Mouse (Mus musculus): ENCODE measurements around the gene Pfkfb2.
"Not testable (repeated sequence)": the region's sequence is repeated elsewhere in the genome, so short reads cannot be mapped to it uniquely, and the experiment has no call there.

Gene Pfkfb2

GRCm38 (mm10) chr1:130683905-130684304 is 45.1 kb downstream of the Pfkfb2 start:
- DNase-seq = no peak

GRCm38 (mm10) chr1:130681656-130682413 is 47.2 kb downstream of the Pfkfb2 start:
- no peak for DNase-seq

GRCm38 (mm10) chr1:130681075-130681474 is 48.0 kb downstream of the Pfkfb2 start:
- no peak for DNase-seq

GRCm38 (mm10) chr1:130678551-130678950 is 50.5 kb downstream of the Pfkfb2 start:
- DNase-seq = no peak

- DNase-seq = not testable (repeated sequence)
Measured at GRCm38 (mm10) chr1:130663576-130663975, 65.5 kb downstream of the Pfkfb2 start.

- DNase-seq = no peak
Measured at GRCm38 (mm10) chr1:130661454-130661853, 67.6 kb downstream of the Pfkfb2 start, which contains the start of gene C4bp. C4bp (minus strand) TSS chr1:130661632.

GRCm38 (mm10) chr1:130659641-130660040 is 69.4 kb downstream of the Pfkfb2 start:
- not testable (repeated sequence) for DNase-seq

- DNase-seq = no peak
Measured at GRCm38 (mm10) chr1:130644103-130644502, 85.0 kb downstream of the Pfkfb2 start.

GRCm38 (mm10) chr1:130640967-130641366 is 88.1 kb downstream of the Pfkfb2 start:
- DNase-seq = no peak
